Mouse (Mus musculus) limb, embryonic 14.5 days (tissue): ENCODE results near the gene Rnf181. TPM values are rescaled to one million over a fixed set of nuclear protein-coding genes. Genes with fewer than 3 reads are reported as not detected.

Experiments
- ATAC-seq: fragments of 200-750 bp; cut with Nextera tagmentation; 2 replicates; pipeline ENCODE4 v1.8.0; 2017; ENCODE audit warnings: low read depth, moderate number of reproducible peaks, moderate TSS enrichment; ENCODE audit not compliant: low FRiP score
- DNase-seq: peaks from one replicate; pipeline ENCODE4 v3.0.0-alpha.2; 2015; ENCODE audit warnings: low spot score
- H3K27ac ChIP-seq: fragments of 300-500 bp; sonication (generic); replicated peaks from 2 replicates; pipeline ENCODE4 v1.5.1; 2014; ENCODE audit warnings: low read depth, mild to moderate bottlenecking, low read length, moderate library complexity, mixed read lengths
- H3K27me3 ChIP-seq: fragments of 300-500 bp; sonication (generic); 2 replicates; pipeline ENCODE4 v1.6.1; 2014; ENCODE audit warnings: low read length, mixed read lengths; ENCODE audit not compliant: control insufficient read depth, insufficient read depth
- H3K36me3 ChIP-seq: fragments of 300-500 bp; sonication (generic); 2 replicates; pipeline ENCODE4 v1.6.1; 2014; ENCODE audit warnings: mild to moderate bottlenecking, low read length, moderate library complexity, mixed read lengths; ENCODE audit not compliant: control insufficient read depth, insufficient read depth
- H3K4me1 ChIP-seq: fragments of 300-500 bp; sonication (generic); 2 replicates; pipeline ENCODE4 v1.6.1; 2014; ENCODE audit warnings: antibody characterized with exemption, low read length, mixed read lengths; ENCODE audit not compliant: control insufficient read depth, insufficient read depth
- H3K4me2 ChIP-seq: fragments of 300-500 bp; sonication (generic); replicated peaks from 2 replicates; pipeline ENCODE4 v1.6.1; 2014; ENCODE audit warnings: low read depth, mild to moderate bottlenecking, low read length, moderate library complexity; ENCODE audit not compliant: severe bottlenecking
- H3K4me3 ChIP-seq: fragments of 300-500 bp; sonication (generic); replicated peaks from 2 replicates; pipeline ENCODE4 v1.5.1; 2014; ENCODE audit warnings: low read length
- H3K9ac ChIP-seq: fragments of 300-500 bp; sonication (generic); 2 replicates; pipeline ENCODE4 v1.6.1; 2014; ENCODE audit warnings: mild to moderate bottlenecking, low read depth, low read length, moderate library complexity; ENCODE audit not compliant: severe bottlenecking
- H3K9me3 ChIP-seq: fragments of 300-500 bp; sonication (generic); 2 replicates; pipeline ENCODE4 v1.6.1; 2016; ENCODE audit warnings: low read length; ENCODE audit not compliant: control insufficient read depth
- POLR2A ChIP-seq: fragments of 200-500 bp; IDR thresholded peaks from 2 replicates; pipeline ENCODE4 v1.8.0; 2012; ENCODE audit warnings: inconsistent platforms, mild to moderate bottlenecking, moderate library complexity, borderline replicate concordance; ENCODE audit not compliant: insufficient read depth, insufficient read length; ENCODE audit errors: extremely low read depth
- WGBS: fragments of 180-500 bp; shearing (Covaris S2); extraction: QIAGEN DNeasy Blood & Tissue Kit; methylation state at CpG from one replicate; pipeline ENCODE4 v1.1.7; 2014; 5-methylcytosine and 5-hydroxymethylcytosine counted together
- polyA plus RNA-seq, 2 experiments: library from polyadenylated mRNA; depleted of rRNA in 1 of 2; stranded (reverse) in 1 of 2; unstranded in 1 of 2; fragments of >200 nt; fragmentation: Nextera tagmentation in 1 of 2; extraction: Ambion mirVana in 1 of 2; gene quantifications; 2 replicates each; pipeline versions ENCODE4 v1.2.1 to v1.2.3; 2012 to 2014

Rnf181 gene
- polyA plus RNA-seq, 2 experiments = 65.7 to 84.4 TPM

- Histone ChIP-seq H3K4me3 (no peak overlapping the region), H3K27me3 (no peaks in the 10 kb centered on the region), H3K9ac (no peak overlapping the region), H3K36me3 (peaks cover 22% of the 10 kb centered on the region), H3K4me2 (no peak overlapping the region), H3K9me3 (no peaks in the 10 kb centered on the region), H3K27ac (no peak overlapping the region), H3K4me1 (peaks cover 18% of the 10 kb centered on the region)
- ATAC-seq = no peak
- 62% methylated on average over 2 of the region's 2 CpGs for whole genome bisulfite sequencing
- TF ChIP-seq POLR2A = no peak
- no peak for DNase-seq
These were observed 7.4 kb downstream of the Rnf181 start for GRCm38 (mm10) chr6:72359343-72359742.

- no peak overlapping the region for H3K9ac ChIP-seq
- 80% methylated on average over 10 of the region's 10 CpGs for WGBS
These were observed 8.5 kb downstream of the Rnf181 start for GRCm38 (mm10) chr6:72358086-72358764.

GRCm38 (mm10) chr6:72357164-72358079, 9.3 kb downstream of the Rnf181 start:
- Histone ChIP-seq H3K9ac (no peak overlapping the region), H3K4me2 (no peak overlapping the region), H3K27ac (no peak overlapping the region), H3K4me3 (no peak overlapping the region), H3K4me1 (peaks cover 29% of the 10 kb centered on the region), H3K27me3 (no peaks in the 10 kb centered on the region), H3K9me3 (no peaks in the 10 kb centered on the region), H3K36me3 (peaks cover 22% of the 10 kb centered on the region)
- no peak for DNase-seq
- TF ChIP-seq POLR2A = no peak
- 52% methylated on average over 5 of the region's 5 CpGs for WGBS
- no peak for ATAC-seq

More at GRCm38 (mm10) chr6:72358086-72358764, 8.5 kb downstream of the Rnf181 start:
- H3K4me1 ChIP-seq = peaks cover 21% of the 10 kb centered on the region
- DNase-seq = no peak
- no peak for ATAC-seq
- H3K9me3 ChIP-seq = no peaks in the 10 kb centered on the region
- no peak for TF ChIP-seq POLR2A
- H3K27me3 ChIP-seq = no peaks in the 10 kb centered on the region
- H3K36me3 ChIP-seq = peaks cover 22% of the 10 kb centered on the region
- H3K27ac ChIP-seq = no peak overlapping the region
- no peak overlapping the region for H3K4me3 ChIP-seq
- H3K4me2 ChIP-seq = no peak overlapping the region

- H3K4me2 ChIP-seq = peak overlapping the region; percentile 95
- WGBS = 31% methylated on average over 8 of the region's 8 CpGs
- no peak for DNase-seq
- H3K4me3 ChIP-seq = peak overlapping the region; percentile 66
- peak overlapping the region; percentile 67 for H3K9ac ChIP-seq
- H3K36me3 ChIP-seq = peaks cover 27% of the 10 kb centered on the region
- ATAC-seq = no peak
- H3K4me1 ChIP-seq = peaks cover 24% of the 10 kb centered on the region
- no peaks in the 10 kb centered on the region for H3K9me3 ChIP-seq
- H3K27ac ChIP-seq = no peak overlapping the region
- no peaks in the 10 kb centered on the region for H3K27me3 ChIP-seq
- TF ChIP-seq POLR2A = no peak
These were observed 10.7 kb downstream of the Rnf181 start for GRCm38 (mm10) chr6:72356001-72356532.

- TF ChIP-seq POLR2A = no peak
- peak; percentile 88 for ATAC-seq
- Histone ChIP-seq H3K27ac (no peak within 1 kb of the TSS), H3K27me3 (no peaks in the 10 kb centered on the region), H3K4me2 (peak within 1 kb of the TSS; percentile 95), H3K4me3 (peak within 1 kb of the TSS; percentile 66), H3K36me3 (peaks cover 31% of the 10 kb centered on the region), H3K9me3 (no peaks in the 10 kb centered on the region), H3K9ac (peak within 1 kb of the TSS; percentile 67), H3K4me1 (peaks cover 24% of the 10 kb centered on the region)
- under 1% methylated on average over 59 of the region's 71 CpGs for WGBS
- peak; percentile 75 for DNase-seq
These were observed 11.5 kb downstream of the Rnf181 start, which contains the start of gene Tmem150a for GRCm38 (mm10) chr6:72355066-72355911. TSS of gene Tmem150a (plus strand) at chr6:72355447.
